Mouse (Mus musculus): Measurements from ENCODE around the gene Fcgbp.
"Not testable (repeated sequence)": the region's sequence is repeated elsewhere in the genome, so short reads cannot be mapped to it uniquely, and the experiment has no call there.

Gene Fcgbp

DNA sequence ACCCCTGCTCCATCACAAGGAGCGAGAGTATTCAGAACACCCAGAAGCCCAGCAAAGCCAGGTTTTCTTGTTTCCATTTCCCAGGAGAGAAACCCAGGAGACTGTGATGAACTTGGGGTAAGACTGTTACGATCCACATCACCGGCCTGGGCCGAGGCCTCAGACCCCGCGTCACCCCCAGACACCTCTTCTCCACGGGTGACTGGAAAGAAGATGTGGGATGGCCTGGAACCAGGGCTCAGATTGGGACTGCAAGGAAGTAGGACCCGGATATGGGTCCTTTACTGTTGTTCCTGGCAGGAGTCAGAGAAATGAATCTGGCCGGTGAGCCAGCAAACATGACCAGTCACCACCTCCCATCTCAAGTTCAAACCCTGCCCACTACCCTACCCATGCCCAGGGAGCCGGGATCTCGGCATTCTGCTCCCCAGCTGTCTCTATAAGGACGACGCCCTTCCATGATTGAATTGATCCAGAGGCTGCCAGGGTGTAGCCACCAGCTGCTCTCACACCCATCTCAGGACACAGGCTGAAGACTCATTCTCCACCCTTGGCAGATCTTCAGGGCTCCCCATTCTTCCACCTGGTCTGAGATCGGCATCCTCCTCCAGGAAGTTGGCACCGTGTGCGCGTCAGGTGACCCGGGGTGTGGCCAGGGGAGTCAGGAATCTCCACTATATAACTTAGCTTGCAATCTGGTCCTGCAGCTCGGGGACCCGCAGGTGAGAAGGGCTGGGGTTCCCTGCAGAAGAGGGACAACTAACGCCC is at the start of gene Fcgbp:
TSS of gene Fcgbp (plus strand) at position 706 of the 768 bp plus-strand sequence.
- DNase-seq (ENCODE audit: low spot score): no peak

GRCm38 (mm10) chr7:28044524-28044923 is 26.5 kb upstream of the Fcgbp start:
- no peak for DNase-seq (ENCODE audit: low spot score)

GRCm38 (mm10) chr7:28049476-28050409 is 21.3 kb upstream of the Fcgbp start, which contains the start of gene Psmc4:
TSS of gene Psmc4 (minus strand) at chr7:28050101.
- DNase-seq (ENCODE audit: low spot score): peak; percentile 89

DNA sequence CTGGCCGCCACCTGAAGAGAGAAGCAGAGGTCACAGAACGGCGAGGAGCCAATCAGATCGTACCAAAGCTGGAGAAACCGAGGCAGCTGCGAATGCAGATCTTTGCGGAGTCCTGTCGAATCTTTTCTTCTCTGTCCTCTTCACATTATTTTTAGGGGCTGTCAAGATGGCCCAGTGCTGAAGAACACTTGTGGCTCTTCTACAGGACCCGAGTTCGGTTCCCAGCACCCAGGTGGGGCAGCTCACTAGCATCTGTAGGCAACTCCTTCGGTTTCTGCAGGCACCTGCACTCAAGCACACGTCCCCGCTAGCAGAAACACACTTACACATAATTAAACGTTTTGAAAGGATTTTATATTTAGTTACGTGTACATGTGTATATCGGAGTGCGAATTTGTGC is 20.5 kb upstream of the Fcgbp start:
- DNase-seq (ENCODE audit: low spot score): no peak

DNA sequence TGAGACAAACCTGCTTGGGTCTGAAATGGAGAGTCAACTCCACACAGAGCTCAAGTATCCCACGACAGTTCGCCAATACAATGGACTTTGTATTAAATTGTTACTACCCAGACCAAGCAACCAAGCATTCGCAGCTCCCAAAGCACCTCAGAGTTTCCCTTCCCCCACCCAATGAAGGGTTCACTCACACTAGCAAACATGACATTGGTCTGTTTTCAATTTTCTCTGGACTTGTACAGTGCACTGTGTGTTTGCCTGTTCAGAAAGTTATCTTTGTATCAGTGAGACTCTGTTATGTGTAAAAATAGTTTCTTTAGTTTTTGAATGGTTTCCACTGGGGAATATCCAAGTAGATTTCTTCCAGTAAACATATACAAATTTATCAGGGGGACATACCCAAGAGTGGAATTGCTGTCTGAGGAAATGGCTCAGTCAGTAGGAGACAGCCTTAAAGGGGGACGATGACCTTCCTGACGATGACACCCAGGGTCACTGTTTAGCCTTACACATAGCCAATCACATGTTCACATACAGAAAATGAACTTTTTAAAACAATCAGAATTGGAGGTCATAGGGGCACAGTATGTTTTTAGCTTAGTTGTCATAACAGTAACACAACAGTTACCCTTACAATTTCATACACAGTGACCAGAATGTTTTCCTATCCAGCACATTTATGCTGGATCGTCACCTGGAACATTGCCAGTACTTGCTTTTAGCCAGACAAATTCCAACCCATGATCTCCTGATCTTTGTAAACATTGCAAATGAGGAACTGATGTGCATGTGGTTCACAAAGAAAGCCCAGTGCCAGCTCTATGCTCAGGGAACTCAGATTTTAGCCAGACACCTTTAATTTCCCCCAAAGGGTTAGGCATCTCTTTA is 17.7 kb upstream of the Fcgbp start:
- DNase-seq (ENCODE audit: low spot score): no peak

DNA sequence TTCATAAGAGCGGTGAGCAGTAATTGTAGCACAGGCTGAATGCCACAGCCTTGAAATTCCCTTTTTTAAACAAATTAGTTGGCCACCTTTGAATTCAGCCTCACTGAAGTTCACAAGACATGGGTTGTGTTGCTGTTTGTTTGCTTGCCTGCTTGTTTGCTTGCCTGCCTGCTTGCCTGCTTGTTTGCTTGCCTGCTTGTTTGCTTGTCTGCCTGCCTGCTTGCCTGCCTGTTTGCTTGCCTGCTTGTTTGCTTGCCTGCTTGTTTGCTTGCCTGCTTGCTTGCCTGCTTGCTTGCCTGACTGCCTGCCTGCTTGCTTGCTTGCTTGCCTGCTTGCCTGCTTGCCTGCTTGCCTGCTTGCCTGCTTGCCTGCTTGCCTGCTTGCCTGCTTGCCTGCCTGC is 11.1 kb upstream of the Fcgbp start:
- DNase-seq (ENCODE audit: low spot score): no peak

DNA sequence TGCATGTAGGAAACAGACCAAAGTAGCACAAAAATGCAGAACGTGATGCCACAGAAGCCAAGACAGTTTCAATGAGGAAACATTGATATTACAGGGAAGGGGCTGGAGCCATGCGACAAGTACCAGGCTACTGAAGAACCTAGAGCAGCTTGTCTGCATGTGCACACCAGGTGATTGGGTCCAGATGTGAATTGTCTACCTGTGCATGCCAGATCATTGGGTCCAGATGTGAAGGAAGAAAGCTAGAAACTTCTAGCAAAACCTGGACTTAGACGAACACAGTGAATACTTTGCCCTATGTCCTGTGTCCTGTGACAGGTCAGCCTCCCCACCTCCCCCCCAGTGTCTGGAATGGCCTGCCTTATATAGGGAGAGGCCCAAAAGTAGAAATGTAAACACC is 2.4 kb upstream of the Fcgbp start:
- no peak for DNase-seq (ENCODE audit: low spot score)

DNA sequence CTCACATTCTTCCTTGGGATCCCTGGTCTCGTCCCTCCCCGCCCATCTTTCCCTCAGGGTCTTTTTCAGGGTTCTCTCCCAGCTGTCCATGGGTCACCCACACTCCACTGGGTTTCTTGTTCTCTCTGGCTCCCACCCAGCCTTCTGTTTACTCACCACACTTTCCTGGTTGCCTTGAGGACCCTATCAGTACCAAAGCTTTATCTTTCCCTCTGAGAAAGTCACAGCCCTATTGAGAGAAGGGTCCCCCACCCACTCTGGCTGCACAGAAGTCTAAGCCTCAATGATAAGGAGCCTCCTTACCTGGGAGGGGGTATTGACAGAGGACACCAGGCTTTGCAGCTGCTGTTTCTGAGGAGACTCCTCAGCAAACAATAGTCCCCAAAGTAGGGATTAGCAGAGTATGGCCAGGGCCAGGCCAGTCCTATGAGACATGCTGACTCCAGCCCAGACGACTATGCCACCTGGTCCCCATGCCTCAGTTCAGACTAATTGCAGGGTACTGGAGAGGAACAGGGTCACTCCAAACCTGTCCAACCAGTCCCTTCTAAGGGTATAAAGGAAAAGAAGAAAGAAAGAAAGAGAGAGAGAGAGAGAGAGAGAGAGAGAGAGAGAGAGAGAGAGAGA is 1.4 kb upstream of the Fcgbp start:
- DNase-seq (ENCODE audit: low spot score): no peak

GRCm38 (mm10) chr7:28084215-28084614 is 13.2 kb downstream of the Fcgbp start:
- DNase-seq (ENCODE audit: low spot score): no peak

GRCm38 (mm10) chr7:28086236-28086635 is 15.2 kb downstream of the Fcgbp start:
- DNase-seq (ENCODE audit: low spot score): no peak

GRCm38 (mm10) chr7:28093541-28093940 is 22.5 kb downstream of the Fcgbp start:
- no peak for DNase-seq (ENCODE audit: low spot score)

DNA sequence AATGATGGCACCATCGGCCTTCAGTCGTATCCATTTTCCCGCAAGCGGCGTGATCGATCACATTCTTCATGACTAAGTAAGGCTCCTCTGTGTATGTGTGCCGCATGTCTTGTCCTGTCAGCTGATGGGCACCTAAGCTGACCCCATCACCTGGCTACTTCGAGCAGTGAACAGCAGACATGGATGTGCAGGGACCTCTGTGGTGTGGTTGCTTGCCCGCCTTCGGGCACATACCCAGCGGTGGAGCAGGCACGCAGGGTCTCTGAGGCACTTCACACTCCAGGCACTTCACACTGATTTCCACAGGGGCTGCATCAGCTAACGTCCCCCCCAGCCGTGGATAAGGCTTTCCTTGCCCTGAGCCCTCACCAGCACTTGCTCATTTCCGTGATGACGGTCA is 28.1 kb downstream of the Fcgbp start:
- DNase-seq (ENCODE audit: low spot score): no peak

GRCm38 (mm10) chr7:28100596-28101590 is 29.9 kb downstream of the Fcgbp start:
- DNase-seq (ENCODE audit: low spot score): no peak

DNA sequence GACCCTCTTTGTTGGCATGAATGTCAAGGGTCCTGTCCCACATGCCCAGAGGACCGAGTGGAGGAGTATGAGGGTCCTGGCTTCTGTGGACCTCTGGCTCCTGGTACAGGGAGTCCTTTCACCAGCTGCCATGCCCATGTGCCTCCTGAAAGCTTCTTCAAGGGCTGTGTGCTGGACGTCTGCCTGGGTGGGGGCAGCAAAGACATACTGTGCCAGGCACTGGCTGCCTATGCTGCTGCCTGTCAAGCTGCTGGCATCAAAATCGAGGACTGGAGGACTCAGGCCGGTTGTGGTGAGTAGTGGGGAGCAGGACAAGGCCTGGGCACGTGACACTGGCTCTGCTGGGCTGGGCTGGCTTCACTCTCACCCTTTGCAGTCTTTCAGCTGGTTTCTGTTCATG is 31.9 kb downstream of the Fcgbp start:
- not testable (repeated sequence) for DNase-seq (ENCODE audit: low spot score)

GRCm38 (mm10) chr7:28104670-28105069 is 33.6 kb downstream of the Fcgbp start:
- no peak for DNase-seq (ENCODE audit: low spot score)

- no peak for DNase-seq (ENCODE audit: low spot score)
These were observed 35.2 kb downstream of the Fcgbp start for GRCm38 (mm10) chr7:28106241-28106640.

DNA sequence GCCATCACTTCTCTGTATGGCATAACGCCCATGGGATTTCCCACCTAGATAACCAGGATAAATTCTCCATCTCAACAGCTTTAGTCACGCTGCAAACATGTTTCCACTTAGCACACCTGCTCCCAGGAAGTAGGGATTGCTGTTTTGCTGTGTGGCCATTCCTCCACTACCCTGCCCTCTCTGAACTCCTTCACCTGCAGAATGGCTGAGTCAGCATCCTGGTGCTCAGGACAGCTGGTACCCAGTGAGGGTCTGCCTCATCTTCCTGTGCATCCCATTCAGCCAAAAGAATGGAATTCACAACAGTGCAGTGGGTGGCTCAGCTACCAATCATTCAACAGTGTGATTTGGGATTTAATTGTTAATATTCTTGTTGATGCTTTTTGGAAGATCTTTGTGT is 43.6 kb downstream of the Fcgbp start:
- DNase-seq (ENCODE audit: low spot score): no peak

DNA sequence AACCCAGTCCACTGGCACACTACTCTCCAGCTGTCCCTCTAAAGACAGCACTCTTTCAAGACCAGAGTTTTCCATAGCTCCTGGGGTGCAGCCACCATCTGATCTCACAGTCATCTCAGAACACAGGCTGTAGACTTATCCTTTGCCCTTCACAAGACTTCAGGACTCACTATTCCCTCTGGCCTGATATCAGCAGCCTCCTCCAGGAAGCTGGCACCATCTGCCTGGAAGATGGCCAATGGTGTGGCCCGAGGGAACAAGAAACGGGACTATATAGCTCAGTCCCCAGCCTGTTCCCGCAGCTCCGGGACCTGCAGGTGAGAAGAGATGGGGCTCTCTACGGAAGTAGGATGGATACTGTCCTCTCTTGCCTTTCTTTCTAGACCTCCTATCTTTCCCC is 58.1 kb downstream of the Fcgbp start, which contains the start of gene 9530053A07Rik:
TSS of gene 9530053A07Rik (plus strand) at position 301 of the 400 bp plus-strand sequence.
- DNase-seq (ENCODE audit: low spot score): no peak

- no peak for DNase-seq (ENCODE audit: low spot score)
These were observed 66.6 kb downstream of the Fcgbp start for GRCm38 (mm10) chr7:28137613-28138012.

- DNase-seq (ENCODE audit: low spot score): no peak
These were observed 77.2 kb downstream of the Fcgbp start for GRCm38 (mm10) chr7:28148263-28148662.
